Mouse (Mus musculus): ENCODE measurements around the gene Banp. TPM values are rescaled to one million over a fixed set of nuclear protein-coding genes. Genes with fewer than 3 reads are reported as not detected.

Gene Banp
- polyA plus RNA-seq, 1 experiment from 2014 or later: 65.3 TPM

DNA sequence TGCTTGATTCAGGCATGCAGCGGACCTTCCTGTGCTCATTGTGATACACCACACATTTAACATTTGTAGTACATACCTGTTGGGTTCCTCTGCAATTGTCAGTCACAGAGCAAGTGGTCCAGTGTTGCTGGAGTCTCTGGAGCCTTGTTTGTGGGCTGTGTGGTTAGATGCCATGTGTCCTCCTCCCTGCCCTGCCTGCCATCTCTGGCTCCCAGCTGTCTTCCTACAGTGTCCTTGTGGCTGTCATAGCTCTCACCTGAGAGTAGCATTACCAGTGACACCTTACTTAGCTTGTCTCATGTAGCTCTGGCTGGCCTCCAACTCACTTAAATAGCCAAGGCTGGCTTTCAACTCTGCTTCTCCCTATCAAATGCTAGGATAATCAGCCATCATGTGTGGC, 69.6 kb downstream of the Banp start:
- H3K9me3 ChIP-seq: no peaks in the 10 kb centered on the region
- 98% methylated on average over 1 of the region's 1 CpGs for WGBS
- no peaks in the 10 kb centered on the region for H3K27me3 ChIP-seq
- no peak overlapping the region for H3K27ac ChIP-seq (replicated peaks)
- no peak overlapping the region for H3K9ac ChIP-seq (replicated peaks)
- peaks cover 27% of the 10 kb centered on the region for H3K4me1 ChIP-seq
- H3K4me3 ChIP-seq: no peak overlapping the region
- no peak overlapping the region for H3K4me2 ChIP-seq (replicated peaks)
- peaks cover 4% of the 10 kb centered on the region; the same call in 1 of the 2 replicates for H3K36me3 ChIP-seq
- no peak for ATAC-seq (replicated peaks)

DNA sequence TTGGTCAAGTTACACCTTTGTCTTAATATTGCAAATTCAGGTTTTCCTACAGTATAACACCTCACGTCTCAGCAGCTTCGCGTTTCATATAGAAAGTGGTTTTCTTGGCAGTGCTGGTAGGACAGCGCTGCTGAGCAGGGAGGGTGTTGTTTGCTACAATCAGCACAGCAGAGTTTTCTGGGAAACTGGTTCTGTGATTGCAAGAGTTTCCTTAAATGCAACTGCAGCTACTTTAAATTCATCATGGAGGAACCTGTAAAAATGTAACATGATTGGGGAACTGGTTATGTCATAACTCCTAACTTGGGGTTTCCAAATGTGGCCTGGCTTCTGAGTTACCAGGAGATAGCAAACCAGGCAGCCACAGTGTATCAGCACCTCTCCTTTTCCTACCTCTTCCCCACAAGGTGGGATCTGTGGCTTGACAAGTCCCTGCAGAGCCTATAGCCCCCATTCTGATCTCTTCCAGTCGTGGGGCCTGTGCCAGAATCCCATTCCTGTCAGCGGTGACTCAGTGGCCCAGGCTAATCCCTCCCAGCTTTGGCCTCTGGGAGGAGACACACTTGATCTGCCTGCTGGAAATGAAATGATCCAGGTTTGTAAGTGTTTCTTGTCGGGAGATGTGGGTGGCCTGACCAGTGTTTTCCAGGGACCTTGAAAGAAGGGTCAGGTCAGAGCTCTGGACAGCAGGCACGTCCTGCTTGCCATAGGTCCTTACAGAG, 70.7 kb downstream of the Banp start:
- Histone ChIP-seq H3K4me1 (peaks cover 20% of the 10 kb centered on the region), H3K4me3 (no peak overlapping the region), H3K27me3 (no peaks in the 10 kb centered on the region), H3K4me2 (replicated peaks) (no peak overlapping the region), H3K9me3 (no peaks in the 10 kb centered on the region), H3K36me3 (peaks cover 10% of the 10 kb centered on the region; the same call in 1 of the 2 replicates), H3K27ac (replicated peaks) (no peak overlapping the region), H3K9ac (replicated peaks) (no peak overlapping the region)
- no peak for ATAC-seq (replicated peaks)
- 85% methylated on average over 8 of the region's 8 CpGs for WGBS

DNA sequence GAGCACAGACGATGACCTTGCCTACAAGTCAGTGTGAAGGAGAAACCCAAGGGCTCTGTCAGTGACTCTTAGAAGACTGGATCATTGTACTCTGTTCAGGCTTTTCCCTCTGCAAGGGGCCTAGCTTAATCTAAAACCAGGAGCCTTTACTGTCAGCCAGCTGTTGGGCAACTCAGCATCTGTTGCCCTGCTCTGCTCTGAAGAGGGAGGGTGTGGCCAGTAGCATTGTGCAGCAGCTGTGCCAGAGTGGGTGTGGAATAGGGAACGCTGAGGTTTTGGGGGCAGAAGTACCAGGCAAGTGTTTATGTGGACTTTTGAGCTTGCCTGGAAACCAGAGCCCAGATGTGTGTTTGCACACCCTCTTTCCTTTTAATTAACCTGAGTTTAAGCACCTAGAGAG, 72.2 kb downstream of the Banp start:
- Histone ChIP-seq H3K4me2 (replicated peaks) (no peak overlapping the region), H3K9me3 (no peaks in the 10 kb centered on the region), H3K27ac (replicated peaks) (no peak overlapping the region), H3K9ac (replicated peaks) (no peak overlapping the region), H3K4me1 (peaks cover 20% of the 10 kb centered on the region), H3K36me3 (peaks cover 25% of the 10 kb centered on the region), H3K4me3 (no peak overlapping the region), H3K27me3 (no peaks in the 10 kb centered on the region)
- ATAC-seq (replicated peaks): no peak
- whole genome bisulfite sequencing: 83% methylated on average over 2 of the region's 2 CpGs

DNA sequence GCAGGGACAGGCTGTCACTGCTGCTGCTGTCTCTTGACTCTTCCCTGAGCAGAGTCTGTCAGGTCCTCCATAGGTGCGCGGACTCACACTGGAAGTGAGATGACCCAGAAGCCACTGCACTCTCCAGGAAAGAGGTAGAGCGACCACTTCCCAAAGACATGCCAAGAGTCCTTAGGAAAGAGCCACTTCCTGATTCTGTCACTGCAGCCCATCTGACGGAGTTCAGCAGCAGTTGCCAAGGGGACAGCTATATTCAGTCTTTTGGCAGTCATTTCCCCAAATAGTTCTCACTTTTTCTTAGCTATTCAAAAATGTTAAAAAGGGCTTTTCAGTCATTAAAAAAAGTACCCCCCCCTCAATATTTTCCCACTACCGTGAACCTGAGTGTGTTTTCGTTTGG, 72.7 kb downstream of the Banp start:
- Histone ChIP-seq H3K9ac (replicated peaks) (no peak overlapping the region), H3K27me3 (no peaks in the 10 kb centered on the region), H3K4me2 (replicated peaks) (no peak overlapping the region), H3K9me3 (no peaks in the 10 kb centered on the region), H3K4me1 (peaks cover 20% of the 10 kb centered on the region), H3K36me3 (peaks cover 27% of the 10 kb centered on the region), H3K4me3 (no peak overlapping the region), H3K27ac (replicated peaks) (no peak overlapping the region)
- WGBS: 66% methylated on average over 6 of the region's 6 CpGs
- no peak for ATAC-seq (replicated peaks)

DNA sequence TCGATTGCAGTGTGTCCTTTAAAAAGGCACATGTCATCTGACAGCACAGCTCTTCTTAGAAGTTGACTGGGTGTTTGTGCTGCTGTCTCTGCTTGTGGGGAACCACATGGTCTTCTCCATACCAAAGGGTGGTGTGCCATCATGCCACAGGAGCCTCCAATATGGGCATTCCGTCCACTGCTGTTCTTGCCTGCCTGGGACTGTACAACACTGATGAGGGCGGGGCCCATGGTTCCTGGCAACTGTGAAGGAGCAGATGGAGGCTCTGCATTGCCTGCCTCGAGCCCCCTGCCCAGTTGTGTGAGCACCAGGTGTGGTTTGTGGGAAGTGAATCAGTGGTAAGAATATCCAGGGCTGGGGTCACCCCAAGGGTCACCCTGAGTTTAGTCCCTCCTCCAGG, 73.2 kb downstream of the Banp start:
- Histone ChIP-seq H3K9ac (replicated peaks) (no peak overlapping the region), H3K27ac (replicated peaks) (0 out of 2 replicates have a peak overlapping the region, but pooled peaks have one; percentile 23), H3K4me1 (peaks cover 20% of the 10 kb centered on the region), H3K9me3 (no peaks in the 10 kb centered on the region), H3K4me3 (no peak overlapping the region), H3K27me3 (no peaks in the 10 kb centered on the region), H3K4me2 (replicated peaks) (no peak overlapping the region), H3K36me3 (peaks cover 27% of the 10 kb centered on the region)
- 57% methylated on average over 4 of the region's 4 CpGs for WGBS
- ATAC-seq (replicated peaks): no peak; the same call in 1 of the 2 replicates

DNA sequence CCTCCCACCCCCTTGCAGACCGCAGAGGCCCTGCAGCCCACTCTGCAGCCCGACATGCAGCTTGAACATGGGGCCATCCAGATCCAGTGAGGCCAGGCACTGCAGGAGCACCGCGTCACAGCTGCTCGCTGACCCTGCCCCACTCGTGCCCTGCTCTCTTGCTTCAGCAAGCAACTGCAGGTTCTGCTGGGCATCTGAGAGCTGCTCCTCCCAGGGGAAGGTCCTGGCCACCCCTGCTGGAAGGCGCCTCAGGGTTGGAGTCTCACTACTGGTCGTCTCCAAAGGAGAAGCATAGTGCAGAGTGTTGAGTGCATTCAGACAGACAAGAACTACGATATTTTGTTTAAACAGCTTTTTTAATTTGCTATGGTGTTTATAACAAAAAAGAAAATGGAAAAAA, 76.0 kb downstream of the Banp start:
- H3K27me3 ChIP-seq: no peaks in the 10 kb centered on the region
- H3K27ac ChIP-seq (replicated peaks): no peak overlapping the region
- no peak overlapping the region for H3K4me2 ChIP-seq (replicated peaks)
- peaks cover 11% of the 10 kb centered on the region for H3K4me1 ChIP-seq
- WGBS: 94% methylated on average over 9 of the region's 9 CpGs
- H3K9me3 ChIP-seq: no peaks in the 10 kb centered on the region
- H3K36me3 ChIP-seq: peaks cover 27% of the 10 kb centered on the region
- ATAC-seq (replicated peaks): no peak
- no peak overlapping the region for H3K4me3 ChIP-seq
- H3K9ac ChIP-seq (replicated peaks): no peak overlapping the region

DNA sequence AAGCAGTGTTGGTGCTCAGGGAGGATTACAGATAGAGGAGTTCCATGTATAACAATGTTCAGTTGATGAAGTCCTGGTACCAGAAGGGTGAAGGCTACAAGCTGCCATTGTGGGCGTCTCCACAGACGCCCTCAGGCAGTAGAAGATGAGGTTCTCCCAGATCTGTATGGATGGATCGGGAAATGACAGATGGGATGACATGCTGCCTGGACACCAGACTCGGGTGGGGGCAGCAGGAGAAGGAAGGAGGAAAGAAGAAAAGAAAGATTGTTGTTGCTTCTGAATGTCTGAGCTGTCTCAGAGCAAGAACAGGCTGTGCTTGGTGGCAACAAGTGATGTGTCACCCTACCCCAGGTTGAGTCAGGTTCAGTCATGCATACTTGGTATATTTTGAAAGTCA, 78.6 kb downstream of the Banp start:
- ATAC-seq (replicated peaks): no peak
- no peak overlapping the region for H3K9ac ChIP-seq (replicated peaks)

DNA sequence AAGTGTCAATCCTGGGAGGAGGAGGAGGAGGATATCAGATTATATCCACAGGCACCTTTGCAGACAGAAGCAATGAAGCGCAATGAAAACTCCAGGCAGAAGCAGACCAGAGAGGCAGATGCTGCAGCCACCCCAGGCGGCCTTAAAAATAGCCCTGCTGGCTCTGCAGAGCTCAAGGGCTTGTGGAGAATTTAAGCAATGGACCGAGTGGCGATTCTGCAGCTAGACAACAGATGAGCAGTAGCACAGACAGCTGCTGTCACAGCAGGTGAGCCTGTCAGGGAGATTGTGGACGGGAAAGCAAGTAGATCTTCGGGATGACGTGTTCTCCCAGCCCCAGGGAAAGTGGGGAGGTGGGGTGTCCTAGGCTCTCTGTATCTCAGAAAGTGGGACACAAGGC, 81.4 kb downstream of the Banp start:
- Histone ChIP-seq H3K4me3 (no peak overlapping the region), H3K27me3 (no peaks in the 10 kb centered on the region), H3K4me2 (replicated peaks) (no peak overlapping the region), H3K36me3 (peaks cover 10% of the 10 kb centered on the region), H3K9ac (replicated peaks) (no peak overlapping the region), H3K4me1 (peaks cover 5% of the 10 kb centered on the region), H3K9me3 (no peaks in the 10 kb centered on the region), H3K27ac (replicated peaks) (no peak overlapping the region)
- WGBS: 37% methylated on average over 7 of the region's 7 CpGs
- ATAC-seq (replicated peaks): no peak

More for the DNA sequence above, 78.6 kb downstream of the Banp start:
- Histone ChIP-seq H3K4me3 (no peak overlapping the region), H3K27me3 (no peaks in the 10 kb centered on the region), H3K4me1 (peaks cover 5% of the 10 kb centered on the region), H3K4me2 (replicated peaks) (no peak overlapping the region), H3K36me3 (peaks cover 27% of the 10 kb centered on the region), H3K27ac (replicated peaks) (no peak overlapping the region), H3K9me3 (no peaks in the 10 kb centered on the region)
- 88% methylated on average over 4 of the region's 4 CpGs for WGBS

DNA sequence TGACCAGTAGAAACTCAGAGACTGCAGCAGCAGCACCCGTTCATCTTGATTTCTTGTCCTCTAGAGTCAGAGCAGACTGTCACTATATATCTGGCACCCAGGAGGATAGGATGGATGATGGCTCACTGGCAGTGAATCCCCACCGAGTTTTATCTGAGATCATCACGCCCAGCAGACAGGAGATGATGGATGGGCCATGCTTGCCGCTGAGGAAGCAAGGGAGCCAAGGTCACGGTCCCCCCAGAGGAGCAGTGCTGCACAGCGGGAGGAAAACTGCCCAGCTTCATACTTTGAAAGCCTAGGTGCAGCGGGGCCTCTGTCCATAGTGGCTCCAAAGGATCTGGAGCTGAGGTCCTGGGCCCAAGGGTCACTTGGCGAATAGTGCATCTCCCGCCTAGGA, 83.2 kb downstream of the Banp start:
- Histone ChIP-seq H3K27me3 (no peaks in the 10 kb centered on the region), H3K9me3 (no peaks in the 10 kb centered on the region), H3K4me3 (no peak overlapping the region), H3K9ac (replicated peaks) (no peak overlapping the region), H3K36me3 (no peaks in the 10 kb centered on the region), H3K4me1 (peaks cover 5% of the 10 kb centered on the region), H3K27ac (replicated peaks) (no peak overlapping the region), H3K4me2 (replicated peaks) (no peak overlapping the region)
- 78% methylated on average over 9 of the region's 9 CpGs for WGBS
- ATAC-seq (replicated peaks): no peak

DNA sequence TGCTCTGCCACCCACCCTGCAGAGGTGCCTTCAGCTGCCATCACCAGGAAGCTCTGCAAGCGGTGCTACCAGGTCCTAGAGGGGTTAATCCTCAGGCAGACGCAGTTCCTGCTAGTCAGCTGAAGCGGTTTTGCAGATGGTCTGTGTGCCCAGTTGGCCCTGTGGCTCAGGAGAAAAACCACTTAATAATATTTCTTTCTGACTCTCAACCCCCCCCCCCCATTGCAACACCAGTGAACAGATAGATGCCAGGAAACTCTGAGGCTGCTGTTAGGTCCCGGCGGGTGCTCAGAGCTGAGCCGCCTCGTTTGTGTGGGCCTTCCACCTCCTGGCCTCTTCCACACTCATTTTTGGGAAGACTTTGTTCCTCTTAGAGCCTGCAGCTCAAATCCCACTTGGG, 86.0 kb downstream of the Banp start:
- Histone ChIP-seq H3K4me2 (replicated peaks) (no peak overlapping the region), H3K4me1 (peaks cover 5% of the 10 kb centered on the region), H3K36me3 (no peaks in the 10 kb centered on the region), H3K9me3 (no peaks in the 10 kb centered on the region), H3K27ac (replicated peaks) (no peak overlapping the region), H3K4me3 (no peak overlapping the region), H3K9ac (replicated peaks) (no peak overlapping the region), H3K27me3 (no peaks in the 10 kb centered on the region)
- 82% methylated on average over 7 of the region's 7 CpGs for WGBS
- ATAC-seq (replicated peaks): no peak

DNA sequence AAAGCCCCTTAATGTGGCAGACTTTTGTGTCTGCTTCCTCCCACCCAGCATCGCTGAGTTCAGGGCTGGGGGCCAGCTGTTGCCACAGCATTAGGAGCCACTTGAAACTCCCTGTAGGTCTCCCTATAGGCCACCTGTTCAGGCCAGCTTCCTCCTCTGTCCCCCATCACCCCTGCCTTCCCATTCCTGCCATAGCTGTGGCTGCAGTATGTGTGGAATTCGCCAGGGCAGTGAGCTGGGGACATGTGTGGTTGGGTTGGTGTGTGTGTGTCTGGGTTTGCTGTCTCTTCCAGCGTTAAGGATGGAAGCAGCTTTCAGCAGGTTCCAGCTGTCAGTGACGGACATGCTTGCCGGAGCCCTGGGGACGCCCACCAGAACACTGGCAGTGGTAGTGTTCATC, 86.8 kb downstream of the Banp start:
- 80% methylated on average over 6 of the region's 6 CpGs for WGBS
- ATAC-seq (replicated peaks): no peak
- Histone ChIP-seq H3K4me3 (no peak overlapping the region), H3K27me3 (no peaks in the 10 kb centered on the region), H3K9ac (replicated peaks) (no peak overlapping the region), H3K9me3 (no peaks in the 10 kb centered on the region), H3K36me3 (no peaks in the 10 kb centered on the region), H3K27ac (replicated peaks) (no peak overlapping the region), H3K4me1 (no peaks in the 10 kb centered on the region), H3K4me2 (replicated peaks) (no peak overlapping the region)

DNA sequence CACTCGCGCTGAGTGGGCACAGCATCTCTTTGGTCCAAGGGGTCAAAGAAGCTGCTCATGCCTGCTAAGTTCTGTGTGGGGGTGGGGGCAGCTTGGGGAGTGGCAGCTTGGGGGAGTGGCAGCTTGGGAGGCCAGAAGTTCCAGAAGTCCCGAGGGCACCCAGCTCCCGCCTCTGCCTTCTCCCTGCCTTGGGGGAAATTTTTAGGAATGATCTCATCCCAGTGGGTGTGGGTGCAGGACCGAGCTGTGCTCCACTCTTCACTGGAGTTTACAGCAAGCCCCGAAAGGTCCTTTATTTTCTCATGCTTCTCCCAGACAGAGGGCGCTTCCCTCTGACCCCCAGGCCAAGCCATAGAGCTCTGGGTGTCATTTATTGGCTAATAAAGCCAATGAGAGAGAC, 87.7 kb downstream of the Banp start:
- ATAC-seq (replicated peaks): no peak
- H3K27me3 ChIP-seq: no peaks in the 10 kb centered on the region
- H3K4me3 ChIP-seq: no peak overlapping the region
- no peaks in the 10 kb centered on the region for H3K4me1 ChIP-seq
- H3K9me3 ChIP-seq: no peaks in the 10 kb centered on the region
- no peak overlapping the region for H3K4me2 ChIP-seq (replicated peaks)
- H3K36me3 ChIP-seq: no peaks in the 10 kb centered on the region
- H3K9ac ChIP-seq (replicated peaks): no peak overlapping the region
- H3K27ac ChIP-seq (replicated peaks): no peak overlapping the region
- WGBS: 76% methylated on average over 7 of the region's 7 CpGs

DNA sequence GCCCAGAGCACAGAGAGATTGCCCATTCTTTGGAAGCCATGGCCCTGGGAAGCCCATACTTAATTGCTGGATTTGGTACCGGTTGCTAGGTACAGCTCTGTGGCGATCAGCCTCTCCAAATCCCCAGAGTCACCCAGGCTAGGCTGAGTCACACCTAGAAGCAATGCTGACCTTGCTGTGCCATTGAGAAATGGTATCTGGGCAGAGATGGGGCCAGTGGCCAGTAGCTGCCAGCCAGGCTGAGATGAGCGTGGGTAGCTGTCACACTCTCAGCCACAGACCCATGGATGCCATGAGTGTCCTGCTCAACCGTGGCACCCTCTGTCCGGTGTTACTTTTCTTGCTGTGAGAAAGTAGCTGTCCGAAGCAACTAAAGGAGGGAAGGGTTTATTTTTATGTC, 88.5 kb downstream of the Banp start:
- Histone ChIP-seq H3K9me3 (no peaks in the 10 kb centered on the region), H3K9ac (replicated peaks) (no peak overlapping the region), H3K36me3 (no peaks in the 10 kb centered on the region), H3K4me1 (no peaks in the 10 kb centered on the region), H3K27ac (replicated peaks) (no peak overlapping the region), H3K27me3 (no peaks in the 10 kb centered on the region), H3K4me2 (replicated peaks) (no peak overlapping the region), H3K4me3 (no peak overlapping the region)
- WGBS: 88% methylated on average over 6 of the region's 6 CpGs
- ATAC-seq (replicated peaks): no peak
